Mouse (Mus musculus) layer of hippocampus, adult 9-11 months (tissue): ENCODE results near the gene Stt3b.

ENCODE experiments used
- DNase-seq: peaks from one replicate; pipeline ENCODE4 v3.0.0; 2022

Stt3b gene

DNA sequence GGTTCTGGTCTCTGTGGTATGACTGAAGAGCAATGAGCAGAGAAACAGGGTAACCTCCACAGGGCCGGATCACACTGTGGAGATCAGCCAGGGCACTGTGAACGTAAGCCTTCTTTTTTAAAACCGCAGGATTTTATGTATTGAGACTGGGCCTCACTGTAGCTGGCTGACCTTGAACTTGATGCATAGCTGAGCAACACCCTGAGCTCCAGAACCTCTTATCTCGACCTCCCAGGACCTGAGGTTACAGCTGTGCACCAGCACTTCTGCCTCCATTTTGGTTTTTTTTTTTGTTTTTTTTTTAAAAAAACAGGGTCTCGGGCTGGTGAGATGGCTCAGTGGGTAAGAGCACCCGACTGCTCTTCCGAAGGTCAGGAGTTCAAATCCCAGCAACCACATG is 100.5 kb downstream of the Stt3b start:
- DNase-seq: no peak

DNA sequence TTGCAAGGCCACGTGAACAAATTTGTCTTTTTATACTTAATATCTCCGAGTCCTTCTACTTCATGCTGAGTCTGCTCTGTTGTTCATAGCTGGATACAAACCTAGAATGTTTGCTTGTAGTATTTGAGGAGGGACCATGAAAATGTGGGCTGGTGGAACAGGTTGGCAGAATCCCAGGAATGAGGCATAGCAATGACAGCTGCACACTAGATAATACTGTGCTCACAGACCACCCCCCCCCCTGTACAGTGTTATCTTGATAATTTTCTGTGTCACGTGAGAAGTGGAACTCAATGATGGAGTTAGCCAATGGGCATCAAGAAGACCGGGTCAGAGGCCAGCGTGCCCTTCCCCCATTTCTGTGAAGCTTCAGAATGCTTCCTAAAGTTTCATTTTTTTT is 104.0 kb downstream of the Stt3b start:
- peak; percentile 63 for DNase-seq

GRCm38 (mm10) chr9:115205491-115205890 is 104.7 kb downstream of the Stt3b start:
- DNase-seq: no peak

- no peak for DNase-seq
Measured at GRCm38 (mm10) chr9:115203136-115203535, 107.1 kb downstream of the Stt3b start.

- DNase-seq: no peak
Measured at GRCm38 (mm10) chr9:115201264-115201663, 109.0 kb downstream of the Stt3b start.

GRCm38 (mm10) chr9:115200166-115200862 is 109.9 kb downstream of the Stt3b start:
- no peak for DNase-seq

GRCm38 (mm10) chr9:115197082-115197481 is 113.1 kb downstream of the Stt3b start:
- no peak for DNase-seq

DNA sequence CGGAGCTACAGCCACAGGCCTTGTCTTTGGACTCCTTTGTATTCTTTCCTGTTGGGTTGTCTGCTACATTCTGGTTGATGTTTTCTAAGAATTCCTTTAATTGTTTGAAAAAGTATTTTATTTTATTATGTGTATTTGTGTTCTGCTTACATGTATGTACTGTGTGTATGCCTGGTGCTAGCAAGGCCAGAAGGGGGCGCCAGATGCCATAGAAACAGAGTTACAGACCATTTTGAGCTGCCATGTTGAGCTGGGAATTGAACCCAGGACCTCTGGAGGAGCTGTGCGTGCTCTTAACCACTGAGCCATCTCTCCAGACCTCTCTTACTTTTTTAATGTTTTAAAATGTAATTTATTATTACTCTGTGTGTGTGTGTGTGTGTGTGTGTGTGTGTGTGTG is 117.3 kb downstream of the Stt3b start:
- no peak for DNase-seq
